Mouse (Mus musculus) lung, postnatal 0 days (tissue): ENCODE measurements at regions not wholly inside any gene's neighbourhood (a gene's known extent, or its start where the extent isn't known, plus 50 kb on each side); places are given as distances from the start of the nearest gene placed in this dataset.

Experiments
- ATAC-seq: fragments of 200-750 bp; cut with Nextera tagmentation; 2 replicates; pipeline ENCODE4 v1.8.0; 2017; ENCODE audit warnings: moderate library complexity
- DNase-seq: peaks from one replicate; pipeline ENCODE4 v3.0.0-alpha.2; 2016; ENCODE audit warnings: low spot score
- H3K27ac ChIP-seq: fragments of 300-500 bp; sonication (generic); 2 replicates; pipeline ENCODE4 v1.5.1; 2014; ENCODE audit warnings: antibody characterized with exemption, mild to moderate bottlenecking, low read length, mixed read lengths
- H3K27me3 ChIP-seq: fragments of 300-500 bp; sonication (generic); replicated peaks from 2 replicates; pipeline ENCODE4 v1.6.1; 2014; ENCODE audit warnings: low read length, mixed read lengths; ENCODE audit not compliant: insufficient read depth
- H3K36me3 ChIP-seq: fragments of 300-500 bp; sonication (generic); 2 replicates; pipeline ENCODE4 v1.6.1; 2014; ENCODE audit warnings: low read length, mixed read lengths; ENCODE audit not compliant: insufficient read depth
- H3K4me1 ChIP-seq: fragments of 300-500 bp; sonication (generic); 2 replicates; pipeline ENCODE4 v1.6.1; 2014; ENCODE audit warnings: antibody characterized with exemption, low read depth, low read length, mixed read lengths; ENCODE audit not compliant: insufficient read depth
- H3K4me2 ChIP-seq: fragments of 300-500 bp; sonication (generic); replicated peaks from 2 replicates; pipeline ENCODE4 v1.6.1; 2014; ENCODE audit warnings: low read depth, mild to moderate bottlenecking, low read length, moderate library complexity, mixed read lengths
- H3K4me3 ChIP-seq: fragments of 300-500 bp; sonication (generic); 2 replicates; pipeline ENCODE4 v1.5.1; 2014; ENCODE audit warnings: low read depth, low read length
- H3K9ac ChIP-seq: fragments of 300-500 bp; sonication (generic); replicated peaks from 2 replicates; pipeline ENCODE4 v1.6.1; 2014; ENCODE audit warnings: low read depth, mild to moderate bottlenecking
- H3K9me3 ChIP-seq: fragments of 300-500 bp; sonication (generic); 2 replicates; pipeline ENCODE4 v1.6.1; 2016; ENCODE audit warnings: low read length, mixed read lengths
- CTCF ChIP-seq: IDR thresholded peaks from 2 replicates; pipeline ENCODE4 v1.5.1; 2016; ENCODE audit warnings: antibody characterized with exemption, mild to moderate bottlenecking
- EP300 ChIP-seq: IDR thresholded peaks from 2 replicates; pipeline ENCODE4 v1.6.1; 2016; ENCODE audit warnings: antibody characterized with exemption, mild to moderate bottlenecking, control low read depth
- WGBS: fragments of 180-500 bp; shearing (Covaris S2); extraction: QIAGEN DNeasy Blood & Tissue Kit; methylation state at CpG from one replicate; pipeline ENCODE4 v1.1.7; 2014; 5-methylcytosine and 5-hydroxymethylcytosine counted together

- H3K27me3 ChIP-seq: no peaks in the 10 kb centered on the region
- H3K4me2 ChIP-seq: no peak overlapping the region
- no peak overlapping the region for H3K27ac ChIP-seq
- no peaks in the 10 kb centered on the region for H3K9me3 ChIP-seq
- no peak overlapping the region for H3K9ac ChIP-seq
- H3K4me1 ChIP-seq: no peaks in the 10 kb centered on the region
- H3K36me3 ChIP-seq: no peaks in the 10 kb centered on the region
- TF ChIP-seq EP300: no peak
- no peak for TF ChIP-seq CTCF
- DNase-seq (no peak), ATAC-seq (no peak)
- 63% methylated on average over 2 of the region's 2 CpGs for WGBS
- H3K4me3 ChIP-seq: no peak overlapping the region
Observed at GRCm38 (mm10) chr11:56357690-56358089, 316.9 kb upstream of the Nmur2 start.

GRCm38 (mm10) chr11:56351798-56352366, 311.1 kb upstream of the Nmur2 start:
- TF ChIP-seq EP300 (no peak), CTCF (no peak)
- peak; percentile 68 for ATAC-seq

GRCm38 (mm10) chr11:56351231-56351630, 310.4 kb upstream of the Nmur2 start:
- Histone ChIP-seq H3K4me2 (no peak overlapping the region), H3K4me3 (no peak overlapping the region), H3K27me3 (no peaks in the 10 kb centered on the region), H3K36me3 (no peaks in the 10 kb centered on the region), H3K9me3 (no peaks in the 10 kb centered on the region), H3K27ac (no peak overlapping the region), H3K9ac (no peak overlapping the region), H3K4me1 (no peaks in the 10 kb centered on the region)
- TF ChIP-seq EP300 (no peak), CTCF (no peak)
- peak; percentile 14 for DNase-seq
- ATAC-seq: peak; percentile 35
- 36% methylated on average over 1 of the region's 1 CpGs for whole genome bisulfite sequencing

More at GRCm38 (mm10) chr11:56351798-56352366, 311.1 kb upstream of the Nmur2 start:
- peak; percentile 65 for DNase-seq
- Histone ChIP-seq H3K9me3 (no peaks in the 10 kb centered on the region), H3K36me3 (no peaks in the 10 kb centered on the region), H3K4me1 (no peaks in the 10 kb centered on the region), H3K4me3 (no peak overlapping the region), H3K4me2 (no peak overlapping the region), H3K9ac (no peak overlapping the region), H3K27ac (no peak overlapping the region), H3K27me3 (no peaks in the 10 kb centered on the region)
- 52% methylated on average over 7 of the region's 7 CpGs for WGBS

- no peak overlapping the region for H3K4me3 ChIP-seq
- H3K9ac ChIP-seq: no peak overlapping the region
- no peaks in the 10 kb centered on the region for H3K4me1 ChIP-seq
- TF ChIP-seq CTCF: no peak
- TF ChIP-seq EP300: no peak
- 65% methylated on average over 3 of the region's 3 CpGs for WGBS
- H3K27me3 ChIP-seq: no peaks in the 10 kb centered on the region
- DNase-seq: no peak
- H3K27ac ChIP-seq: no peak overlapping the region
- H3K4me2 ChIP-seq: no peak overlapping the region
- no peaks in the 10 kb centered on the region for H3K36me3 ChIP-seq
- no peak for ATAC-seq
- H3K9me3 ChIP-seq: no peaks in the 10 kb centered on the region
Observed at GRCm38 (mm10) chr11:56349766-56350165, 309.0 kb upstream of the Nmur2 start.

- 87% methylated on average over 5 of the region's 5 CpGs for WGBS
Observed at GRCm38 (mm10) chr11:56348408-56348807, 307.6 kb upstream of the Nmur2 start.

GRCm38 (mm10) chr11:56343083-56343482, 302.3 kb upstream of the Nmur2 start:
- no peak overlapping the region for H3K4me3 ChIP-seq
- 71% methylated on average over 5 of the region's 5 CpGs for WGBS
- H3K9ac ChIP-seq: no peak overlapping the region
- no peaks in the 10 kb centered on the region for H3K9me3 ChIP-seq
- TF ChIP-seq CTCF (no peak), EP300 (no peak)
- DNase-seq (no peak), ATAC-seq (no peak)
- H3K27me3 ChIP-seq: no peaks in the 10 kb centered on the region
- H3K27ac ChIP-seq: no peak overlapping the region
- H3K36me3 ChIP-seq: no peaks in the 10 kb centered on the region
- no peaks in the 10 kb centered on the region for H3K4me1 ChIP-seq
- no peak overlapping the region for H3K4me2 ChIP-seq

More at GRCm38 (mm10) chr11:56348408-56348807, 307.6 kb upstream of the Nmur2 start:
- H3K4me1 ChIP-seq: no peaks in the 10 kb centered on the region
- TF ChIP-seq EP300: no peak
- no peak for TF ChIP-seq CTCF
- H3K4me3 ChIP-seq: no peak overlapping the region
- no peaks in the 10 kb centered on the region for H3K9me3 ChIP-seq
- no peaks in the 10 kb centered on the region for H3K36me3 ChIP-seq
- no peak overlapping the region for H3K4me2 ChIP-seq
- no peak overlapping the region for H3K9ac ChIP-seq
- DNase-seq (no peak), ATAC-seq (no peak)
- no peaks in the 10 kb centered on the region for H3K27me3 ChIP-seq
- no peak overlapping the region for H3K27ac ChIP-seq

GRCm38 (mm10) chr11:56341731-56342130, 300.9 kb upstream of the Nmur2 start:
- Histone ChIP-seq H3K4me1 (no peaks in the 10 kb centered on the region), H3K4me3 (no peak overlapping the region), H3K27me3 (no peaks in the 10 kb centered on the region), H3K27ac (no peak overlapping the region), H3K9me3 (no peaks in the 10 kb centered on the region), H3K9ac (no peak overlapping the region), H3K36me3 (no peaks in the 10 kb centered on the region), H3K4me2 (no peak overlapping the region)
- 43% methylated on average over 1 of the region's 1 CpGs for WGBS
- ATAC-seq (no peak), DNase-seq (no peak)
- TF ChIP-seq EP300 (no peak), CTCF (no peak)
